Mouse (Mus musculus) heart, adult 2 months (tissue): ENCODE measurements around the gene Gm20517. TPM values are rescaled to one million over a fixed set of nuclear protein-coding genes. Genes with fewer than 3 reads are reported as not detected.

ENCODE experiments used
- DNase-seq, 2 experiments: peaks; one replicate each; pipeline ENCODE4 v3.0.0; 2021
- H3K27ac ChIP-seq: fragments of 200-600 bp; 2 replicates; pipeline ENCODE4 v1.8.1; 2022
- H3K27me3 ChIP-seq: fragments of 200-500 bp; 2 replicates; pipeline ENCODE4 v1.6.1; 2012; ENCODE audit warnings: mild to moderate bottlenecking, low read length, inconsistent platforms, mixed read lengths; ENCODE audit not compliant: control insufficient read depth, insufficient read depth
- H3K36me3 ChIP-seq: fragments of 200-500 bp; 2 replicates; pipeline ENCODE4 v1.6.1; 2012; ENCODE audit warnings: low read length, inconsistent platforms; ENCODE audit not compliant: control insufficient read depth, insufficient read depth
- H3K4me1 ChIP-seq: fragments of 200-500 bp; 2 replicates; pipeline ENCODE4 v1.6.1; 2011; ENCODE audit warnings: low read length; ENCODE audit not compliant: control insufficient read depth, insufficient read depth
- H3K4me3 ChIP-seq: fragments of 200-600 bp; 2 replicates; pipeline ENCODE4 v1.8.1; 2022
- H3K79me2 ChIP-seq: fragments of 200-500 bp; replicated peaks from 2 replicates; pipeline ENCODE4 v1.6.1; 2012; ENCODE audit warnings: mild to moderate bottlenecking, inconsistent platforms, low read length, moderate library complexity, mixed read lengths; ENCODE audit not compliant: control insufficient read depth, insufficient read depth
- H3K9ac ChIP-seq: fragments of 200-500 bp; 2 replicates; pipeline ENCODE4 v1.6.1; 2012; ENCODE audit warnings: low read depth, mild to moderate bottlenecking, control low read depth, inconsistent platforms, low read length, mixed read lengths
- CTCF ChIP-seq: fragments of 200-600 bp; IDR thresholded peaks from 2 replicates; pipeline ENCODE4 v1.8.1; 2022; ENCODE audit warnings: antibody characterized with exemption, mild to moderate bottlenecking, moderate library complexity
- EP300 ChIP-seq: fragments of 200-500 bp; IDR thresholded peaks from 2 replicates; pipeline ENCODE4 v1.6.1; 2011; ENCODE audit warnings: low read depth, low read length, control low read depth; ENCODE audit not compliant: insufficient read depth
- POLR2A ChIP-seq: fragments of 200-500 bp; IDR thresholded peaks from 2 replicates; pipeline ENCODE4 v1.6.1; 2011; ENCODE audit warnings: mild to moderate bottlenecking, low read depth, low read length, control low read depth; ENCODE audit not compliant: insufficient read depth
- WGBS: fragments of 180-500 bp; shearing (Covaris S2); methylation state at CpG from one replicate; pipeline ENCODE4 v1.1.7; 2018; 5-methylcytosine and 5-hydroxymethylcytosine counted together
- intact Hi-C: fragments of 180-260 bp; cut with DNase I; formaldehyde crosslinking; loops from one replicate; pipeline ENCODE4 v1.15.1; 2025
- polyA plus RNA-seq: library from polyadenylated mRNA; depleted of rRNA; stranded (reverse); fragments of >200 nt; gene quantifications from 2 replicates; pipeline ENCODE4 v1.2.3, GENCODE M21; 2012
- total RNA-seq, 2 experiments: library from RNA; stranded (reverse); gene quantifications; 2 replicates each; pipeline ENCODE4 v1.2.3; 2021

Gm20517 gene
- total and polyA plus RNA-seq, 3 experiments = 0.27 to 2.8 (median 2.8) TPM

DNA sequence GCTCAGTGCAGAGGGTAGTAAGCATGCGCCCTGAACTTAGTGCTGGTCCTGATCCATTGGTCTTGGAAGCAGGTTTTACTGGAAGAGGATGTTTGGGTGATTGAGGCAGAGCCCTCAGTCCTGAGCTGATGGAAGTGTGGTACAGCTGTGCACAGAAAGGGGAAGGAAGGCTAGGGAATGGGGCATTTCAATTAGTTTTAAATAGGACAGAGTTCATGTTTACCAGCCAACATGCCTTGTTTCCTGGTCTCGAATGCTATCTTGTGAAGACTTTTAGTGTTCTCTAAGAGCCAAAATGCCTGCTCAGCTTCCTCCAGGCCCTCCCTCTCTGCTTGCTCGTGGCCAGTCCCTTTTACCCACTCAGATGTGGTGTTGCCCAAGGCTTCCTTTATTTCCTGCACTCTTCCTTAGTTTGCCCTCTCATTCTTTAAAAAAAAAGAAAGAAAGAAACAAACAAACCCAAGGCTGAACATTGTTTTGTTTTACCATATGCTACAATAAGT, 47.4 kb downstream of the Gm20517 start:
- no peaks in the 10 kb centered on the region for H3K4me1 ChIP-seq
- no peaks in the 10 kb centered on the region for H3K79me2 ChIP-seq
- H3K27ac ChIP-seq = no peak overlapping the region
- TF ChIP-seq CTCF (no peak), POLR2A (no peak), EP300 (no peak)
- no peaks in the 10 kb centered on the region for H3K36me3 ChIP-seq
- WGBS = 69% methylated on average over 3 of the region's 3 CpGs
- H3K27me3 ChIP-seq = no peaks in the 10 kb centered on the region
- no peak overlapping the region for H3K4me3 ChIP-seq
- intact Hi-C loops = no loop called here
- no peak for DNase-seq
- H3K9ac ChIP-seq = no peak overlapping the region

DNA sequence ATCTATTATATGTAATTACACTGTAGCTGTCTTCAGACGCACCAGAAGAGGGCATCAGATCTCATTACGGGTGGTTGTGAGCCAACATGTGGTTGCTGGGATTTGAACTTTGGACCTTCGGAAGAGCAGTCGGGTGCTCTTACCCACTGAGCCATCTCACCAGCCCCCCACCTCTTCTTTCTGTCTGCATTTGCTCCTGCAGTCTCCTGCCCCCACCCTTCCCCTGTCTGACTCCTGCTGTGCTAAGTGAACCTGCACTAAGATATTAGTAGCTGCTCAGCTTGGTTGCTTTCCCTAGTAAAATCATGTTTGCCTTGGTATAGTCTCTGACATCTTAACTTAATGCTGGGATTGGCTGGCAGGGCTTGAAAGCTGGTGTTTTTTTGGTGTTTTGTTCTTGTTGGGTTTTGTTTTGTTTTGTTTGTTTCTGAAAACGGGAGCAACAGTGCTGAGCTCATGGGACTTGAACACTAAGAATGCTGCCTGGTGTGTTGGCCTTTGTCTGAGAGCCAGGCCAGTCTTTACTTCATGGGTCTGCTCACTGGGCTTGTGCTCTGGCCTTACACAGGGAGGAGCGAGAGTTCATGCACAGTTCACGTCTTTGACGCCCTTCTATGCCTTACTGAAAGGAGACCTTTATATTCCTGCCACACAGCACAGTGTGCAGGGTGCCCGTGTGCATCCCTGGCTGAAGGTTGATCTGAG, 51.8 kb downstream of the Gm20517 start:
- no peak overlapping the region for H3K4me3 ChIP-seq
- no peaks in the 10 kb centered on the region for H3K79me2 ChIP-seq
- no peaks in the 10 kb centered on the region for H3K4me1 ChIP-seq
- WGBS = 79% methylated on average over 9 of the region's 9 CpGs
- no peak for DNase-seq
- H3K27me3 ChIP-seq = no peaks in the 10 kb centered on the region
- H3K9ac ChIP-seq = no peak overlapping the region
- H3K36me3 ChIP-seq = no peaks in the 10 kb centered on the region
- no peak overlapping the region for H3K27ac ChIP-seq
- intact Hi-C loops = no loop called here
- no peak for TF ChIP-seq CTCF

DNA sequence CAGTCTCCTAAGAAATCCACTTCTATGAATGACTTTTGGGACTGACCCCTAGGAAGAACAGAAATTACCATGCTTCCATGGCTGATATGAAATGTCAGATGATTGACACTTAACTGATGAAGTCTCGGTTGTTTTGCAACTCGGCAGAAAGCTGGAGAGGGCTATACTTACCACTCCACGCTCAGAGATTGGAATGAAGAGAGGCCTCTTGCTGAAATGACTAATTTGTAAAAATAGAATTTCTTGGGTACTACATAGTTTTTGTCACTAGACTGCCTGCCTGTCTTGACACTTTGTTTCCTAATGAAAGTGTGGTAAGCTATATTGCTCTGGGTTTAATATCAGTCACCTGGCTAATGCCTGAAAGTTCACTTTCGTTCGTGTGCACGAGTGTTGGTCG, 53.1 kb downstream of the Gm20517 start:
- TF ChIP-seq CTCF (no peak), EP300 (no peak), POLR2A (no peak)
- WGBS = 71% methylated on average over 7 of the region's 7 CpGs
- no peaks in the 10 kb centered on the region for H3K27me3 ChIP-seq
- no peaks in the 10 kb centered on the region for H3K4me1 ChIP-seq
- no peak for DNase-seq
- intact Hi-C loops = no loop called here
- no peak overlapping the region for H3K27ac ChIP-seq
- H3K4me3 ChIP-seq = no peak overlapping the region
- H3K9ac ChIP-seq = no peak overlapping the region
- H3K36me3 ChIP-seq = no peaks in the 10 kb centered on the region
- no peaks in the 10 kb centered on the region for H3K79me2 ChIP-seq

DNA sequence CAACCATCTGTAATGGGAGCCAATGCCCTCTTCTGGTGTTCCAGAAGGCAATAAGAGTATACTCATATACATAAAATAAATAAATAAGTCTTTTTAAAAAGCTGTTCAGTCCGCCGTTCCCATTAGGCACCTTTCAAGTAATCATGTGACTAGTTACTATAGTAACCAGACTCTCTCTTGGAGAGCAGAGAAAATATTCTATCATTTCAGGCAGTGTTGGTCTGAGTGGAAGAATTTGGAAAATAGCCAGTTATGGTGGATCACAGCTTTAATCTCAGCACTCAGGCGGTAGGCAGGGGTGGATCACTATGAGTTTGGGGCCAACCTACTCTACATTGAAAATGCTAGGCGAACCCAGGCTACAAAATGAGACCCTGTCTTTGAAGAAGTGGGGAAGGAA, 57.8 kb downstream of the Gm20517 start:
- TF ChIP-seq CTCF = no peak
- no peak for TF ChIP-seq EP300
- TF ChIP-seq POLR2A = no peak
- Histone ChIP-seq H3K9ac (no peak overlapping the region), H3K36me3 (no peaks in the 10 kb centered on the region), H3K27ac (no peak overlapping the region), H3K4me1 (no peaks in the 10 kb centered on the region; the same call in 1 of the 2 replicates), H3K4me3 (no peak overlapping the region), H3K79me2 (no peaks in the 10 kb centered on the region), H3K27me3 (no peaks in the 10 kb centered on the region)
- intact Hi-C loops = no loop called here
- no peak for DNase-seq
- WGBS = 82% methylated on average over 4 of the region's 4 CpGs

DNA sequence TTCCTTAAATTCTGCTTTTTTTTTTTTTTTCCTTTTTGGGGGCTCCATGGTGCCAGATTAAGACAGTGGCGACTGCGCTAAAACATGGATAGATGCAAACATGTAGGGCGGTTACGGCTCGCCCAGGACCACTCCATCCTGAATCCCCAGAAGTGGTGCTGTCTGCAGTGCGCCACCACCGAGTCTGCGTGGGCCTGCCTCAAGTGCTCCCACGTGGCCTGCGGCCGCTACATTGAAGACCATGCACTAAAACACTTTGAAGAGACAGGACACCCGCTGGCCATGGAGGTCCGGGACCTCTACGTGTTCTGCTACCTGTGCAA, 60.6 kb downstream of the Gm20517 start:
- H3K27ac ChIP-seq = no peak overlapping the region; the same call in 1 of the 2 replicates
- WGBS = 48% methylated on average over 14 of the region's 14 CpGs
- H3K4me3 ChIP-seq = peak overlapping the region; percentile 38
- intact Hi-C loops = loop anchor here (10.0 kb wide), 1 partner anchor 157 kb away; no protein-coding TSS in a partner anchor
- no peaks in the 10 kb centered on the region for H3K27me3 ChIP-seq
- no peaks in the 10 kb centered on the region for H3K79me2 ChIP-seq
- H3K36me3 ChIP-seq = no peaks in the 10 kb centered on the region
- peak overlapping the region; percentile 58 for H3K9ac ChIP-seq
- no peaks in the 10 kb centered on the region; the same call in 1 of the 2 replicates for H3K4me1 ChIP-seq
- no peak for DNase-seq
- TF ChIP-seq EP300 = no peak
- TF ChIP-seq POLR2A = no peak

DNA sequence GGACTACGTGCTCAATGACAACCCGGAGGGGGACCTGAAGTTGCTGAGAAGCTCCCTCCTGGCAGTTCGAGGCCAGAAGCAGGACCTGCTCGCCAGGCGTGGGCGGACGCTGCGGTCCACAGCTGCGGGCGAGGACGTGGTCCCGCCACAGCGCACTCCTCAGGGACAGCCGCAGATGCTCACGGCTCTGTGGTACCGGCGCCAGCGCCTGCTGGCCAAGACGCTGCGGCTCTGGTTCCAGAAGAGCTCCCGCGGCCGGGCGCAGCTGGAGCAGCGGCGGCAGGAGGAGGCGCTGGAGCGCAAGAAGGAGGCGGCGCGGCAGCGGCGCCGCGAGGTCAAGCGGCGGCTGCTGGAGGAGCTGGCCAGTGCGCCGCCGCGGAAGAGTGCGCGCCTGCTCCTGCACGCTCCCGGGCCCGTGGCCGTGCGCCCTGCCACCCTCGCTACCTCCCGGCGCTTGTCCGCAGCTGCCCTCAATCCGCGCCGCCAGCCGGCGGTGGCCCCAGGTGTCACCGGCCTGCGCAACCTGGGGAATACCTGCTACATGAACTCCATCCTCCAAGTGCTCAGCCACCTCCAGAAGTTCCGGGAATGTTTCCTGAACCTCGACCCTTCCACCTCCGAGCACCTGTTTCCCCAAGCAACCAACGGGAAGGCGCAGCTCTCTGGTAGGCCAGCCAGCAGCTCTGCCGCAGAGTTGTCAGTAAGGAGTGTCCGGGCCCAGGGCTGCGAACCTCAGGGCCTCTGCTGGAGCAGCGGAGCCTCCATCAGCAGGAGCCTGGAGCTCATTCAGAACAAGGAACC, 61.1 kb downstream of the Gm20517 start:
- H3K27ac ChIP-seq = no peak overlapping the region; the same call in 1 of the 2 replicates
- no peaks in the 10 kb centered on the region for H3K27me3 ChIP-seq
- no peaks in the 10 kb centered on the region for H3K79me2 ChIP-seq
- H3K4me1 ChIP-seq = no peaks in the 10 kb centered on the region; the same call in 1 of the 2 replicates
- WGBS = 11% methylated on average over 68 of the region's 68 CpGs
- peak overlapping the region; percentile 38 for H3K4me3 ChIP-seq
- no peak for TF ChIP-seq EP300
- peak; percentile 51 for TF ChIP-seq CTCF
- no peaks in the 10 kb centered on the region for H3K36me3 ChIP-seq
- DNase-seq = peak; percentile 75 to 82
- intact Hi-C loops = loop anchor here (10.0 kb wide), 1 partner anchor 158 kb away; no protein-coding TSS in a partner anchor
- H3K9ac ChIP-seq = peak overlapping the region; percentile 70
